Comparison of ENCODE assay signal across 20 mouse cellular contexts in genomic region chr12:26104372-26104771, GRCm38 (mm10).
DNase-seq lines count a peak whose midpoint lies in the region; ATAC-seq and TF ChIP-seq lines count a peak whose summit lies in the region.
"Had no signal": no experiment of that assay in that cellular context is flagged by ENCODE, and none has a peak within 500 bp of the region (broad histone marks: within the 10 kb centered on the region; RNA-seq: fewer than 3 reads in every experiment).

No protein-coding gene starts in this region.

- H3K4me3 ChIP-seq in cerebellum, adult 2 months (replicated peaks; ENCODE audit: insufficient read depth, low read depth, low read length) = no peak overlapping the region
- H3K4me3 ChIP-seq in hindbrain, embryonic 11.5 days (ENCODE audit: low read depth, low read length) = no peak overlapping the region
- H3K4me3 ChIP-seq: embryonic facial prominence, embryonic 13.5 days; forebrain, embryonic 12.5 days; heart, embryonic 13.5 days; hindbrain, embryonic 13.5 days had no signal

- peak overlapping the region; percentile 27; the same call in 1 of the 2 replicates for H3K27ac ChIP-seq in cerebellum, adult 2 months (ENCODE audit: insufficient read depth, low read length)
- H3K27ac ChIP-seq in hindbrain, embryonic 11.5 days (ENCODE audit: low read depth, low read length) = no peak overlapping the region
- H3K27ac ChIP-seq: embryonic facial prominence, embryonic 13.5 days; forebrain, embryonic 12.5 days; heart, embryonic 13.5 days; hindbrain, embryonic 13.5 days; hindbrain, postnatal 0 days had no signal

- H3K27me3 ChIP-seq in cerebellum, adult 2 months (ENCODE audit: control insufficient read depth, insufficient read depth, low read length) = no peaks in the 10 kb centered on the region
- no peaks in the 10 kb centered on the region for H3K27me3 ChIP-seq in hindbrain, embryonic 11.5 days (ENCODE audit: control insufficient read depth, insufficient read depth, low read length)
- H3K27me3 ChIP-seq: embryonic facial prominence, embryonic 13.5 days; forebrain, embryonic 12.5 days; heart, embryonic 13.5 days; hindbrain, embryonic 13.5 days had no signal

- WGBS in cerebellum, adult 2 months = 33% methylated on average over 3 of the region's 3 CpGs
- 90% methylated on average over 3 of the region's 3 CpGs for WGBS in hindbrain, embryonic 11.5 days

- no peak for TF ChIP-seq POLR2A in cerebellum, adult 2 months (IDR thresholded peaks at IDR 0.05; ENCODE audit: borderline replicate concordance, insufficient read depth, low read length)

- TF ChIP-seq CTCF in cerebellum, adult 2 months (IDR thresholded peaks at IDR 0.05; ENCODE audit: borderline replicate concordance, insufficient read depth, low read depth, low read length) = no peak

- DNase-seq in cerebellum, postnatal 4 days (ENCODE audit: low spot score in 2 of 2) = no peak
- peak; percentile 62 to 76 for DNase-seq in cerebellum, adult 2 months
- peak; percentile 28 to 37 for DNase-seq in cerebellum, postnatal 10 days
- DNase-seq in hindbrain, embryonic 11.5 days (ENCODE audit: low spot score) = no peak
- DNase-seq in adrenal gland, adult 18-20 months (ENCODE audit: low spot score in 2 of 2) = no peak
- DNase-seq in lung, postnatal 25 days (ENCODE audit: low spot score) = no peak
- DNase-seq: adrenal gland, postnatal 10 days; B cell, adult 2 months; gastrocnemius, postnatal 14 days; heart, postnatal 36 days; kidney, adult 11 months had no signal

- peak; percentile 76 for ATAC-seq in cerebellum, adult (ENCODE audit: insufficient number of reproducible peaks, low FRiP score, low TSS enrichment)
- no peak for ATAC-seq in hindbrain, embryonic 11.5 days (ENCODE audit: low FRiP score)
- ATAC-seq: CD4-positive, CD25-positive, alpha-beta regulatory T cell, adult 4 months; forebrain, embryonic 16.5 days; hindbrain, postnatal 0 days had no signal

- H3K9ac ChIP-seq in hindbrain, embryonic 11.5 days (ENCODE audit: low read depth, low read length) = no peak overlapping the region
- H3K9ac ChIP-seq: embryonic facial prominence, embryonic 13.5 days; forebrain, embryonic 12.5 days; heart, embryonic 13.5 days; hindbrain, embryonic 13.5 days had no signal

- H3K4me1 ChIP-seq in cerebellum, adult 2 months (ENCODE audit: control insufficient read depth, insufficient read depth, low read length) = peaks cover 17% of the 10 kb centered on the region; the same call in 1 of the 2 replicates
- no peaks in the 10 kb centered on the region for H3K4me1 ChIP-seq in hindbrain, embryonic 11.5 days (replicated peaks; ENCODE audit: control insufficient read depth, insufficient read depth, low read length)
- H3K4me1 ChIP-seq: embryonic facial prominence, embryonic 13.5 days; forebrain, embryonic 12.5 days; heart, embryonic 13.5 days; hindbrain, embryonic 13.5 days had no signal

- H3K4me2 ChIP-seq in hindbrain, embryonic 11.5 days (replicated peaks; ENCODE audit: low read depth, low read length) = no peak overlapping the region
- H3K4me2 ChIP-seq: embryonic facial prominence, embryonic 13.5 days; forebrain, embryonic 12.5 days; heart, embryonic 13.5 days; hindbrain, embryonic 13.5 days had no signal

- no peaks in the 10 kb centered on the region for H3K36me3 ChIP-seq in hindbrain, embryonic 11.5 days (ENCODE audit: control insufficient read depth, insufficient read depth, low read length)
- H3K36me3 ChIP-seq: embryonic facial prominence, embryonic 13.5 days; forebrain, embryonic 12.5 days; G1E; heart, embryonic 13.5 days; hindbrain, embryonic 13.5 days had no signal

- H3K9me3 ChIP-seq in hindbrain, embryonic 11.5 days (ENCODE audit: control insufficient read depth, low read length) = no peaks in the 10 kb centered on the region
- H3K9me3 ChIP-seq: embryonic facial prominence, embryonic 13.5 days; forebrain, embryonic 12.5 days; heart, embryonic 13.5 days; hindbrain, embryonic 13.5 days had no signal

Comparison
In these comparisons a context has a peak if more than half of its experiments do, and no peak if none do; other contexts are left out.
1. DNase-seq: peak in cerebellum, adult 2 months (2 of 2) and cerebellum, postnatal 10 days (2 of 2); none in cerebellum, postnatal 4 days (0 of 2), hindbrain, embryonic 11.5 days (single experiment), adrenal gland, adult 18-20 months (0 of 2) and lung, postnatal 25 days (single experiment).